Mouse (Mus musculus) retina, embryonic 14.5 days (tissue): ENCODE measurements around the gene Spink4.

Experiments used
- DNase-seq: peaks from one replicate; pipeline ENCODE4 v3.0.0-alpha.2; 2015; ENCODE audit warnings: low spot score

Spink4 gene

GRCm38 (mm10) chr4:40919785-40920184 lies at the start of gene Spink4:
TSS of gene Spink4 (plus strand) at chr4:40920052.
- no peak for DNase-seq

- DNase-seq: no peak
Observed at GRCm38 (mm10) chr4:40870206-40870605, 49.6 kb upstream of the Spink4 start.

DNA sequence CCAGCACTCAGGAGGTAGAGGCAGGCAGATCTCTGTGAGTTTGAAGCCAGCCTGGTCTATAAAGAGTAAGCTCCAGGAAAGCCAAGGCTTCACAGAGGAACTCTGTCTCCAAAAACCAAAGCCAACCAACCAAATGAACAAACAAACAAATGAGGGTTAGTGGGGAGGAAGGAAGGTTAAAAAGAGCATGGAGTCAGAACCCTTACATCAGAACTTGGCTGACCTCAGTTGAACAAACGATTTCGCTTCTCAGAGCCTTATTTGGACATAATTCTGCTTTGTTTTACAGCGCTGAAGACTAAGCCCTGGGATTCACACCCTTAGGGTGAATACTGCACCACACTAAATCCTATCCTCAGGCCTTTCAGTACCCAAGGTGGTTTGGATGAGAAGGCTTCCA lies 47.7 kb upstream of the Spink4 start:
- DNase-seq: no peak

GRCm38 (mm10) chr4:40873320-40873719 lies 46.5 kb upstream of the Spink4 start:
- DNase-seq: no peak

DNA sequence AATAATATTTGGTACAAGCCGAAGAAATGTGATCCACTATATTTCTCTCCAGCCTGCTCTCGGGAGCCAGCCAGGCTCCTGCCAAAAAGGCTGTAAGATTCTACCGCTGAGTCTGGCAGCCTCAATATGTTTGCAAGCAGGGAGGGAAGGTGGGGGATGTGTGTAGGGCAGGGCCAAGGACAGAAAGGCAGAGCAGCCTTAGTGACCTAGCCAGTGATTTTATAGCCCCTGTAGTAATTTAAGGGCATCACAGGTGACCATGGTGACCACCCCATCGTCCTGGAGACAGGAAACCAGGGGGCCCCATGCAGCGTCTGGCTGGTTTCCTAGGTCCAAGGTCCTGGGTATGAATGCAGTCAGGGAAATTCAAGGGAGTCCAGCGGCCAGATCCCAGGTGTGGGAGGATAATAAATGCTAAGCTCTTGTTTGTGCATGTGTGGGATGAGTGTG lies 45.7 kb upstream of the Spink4 start:
- no peak for DNase-seq

GRCm38 (mm10) chr4:40874794-40875552 lies 44.9 kb upstream of the Spink4 start:
- no peak for DNase-seq

GRCm38 (mm10) chr4:40875842-40876241 lies 44.0 kb upstream of the Spink4 start:
- DNase-seq: no peak

GRCm38 (mm10) chr4:40876814-40877371 lies 43.0 kb upstream of the Spink4 start:
- DNase-seq: peak; percentile 19

GRCm38 (mm10) chr4:40877528-40877927 lies 42.3 kb upstream of the Spink4 start:
- no peak for DNase-seq

DNA sequence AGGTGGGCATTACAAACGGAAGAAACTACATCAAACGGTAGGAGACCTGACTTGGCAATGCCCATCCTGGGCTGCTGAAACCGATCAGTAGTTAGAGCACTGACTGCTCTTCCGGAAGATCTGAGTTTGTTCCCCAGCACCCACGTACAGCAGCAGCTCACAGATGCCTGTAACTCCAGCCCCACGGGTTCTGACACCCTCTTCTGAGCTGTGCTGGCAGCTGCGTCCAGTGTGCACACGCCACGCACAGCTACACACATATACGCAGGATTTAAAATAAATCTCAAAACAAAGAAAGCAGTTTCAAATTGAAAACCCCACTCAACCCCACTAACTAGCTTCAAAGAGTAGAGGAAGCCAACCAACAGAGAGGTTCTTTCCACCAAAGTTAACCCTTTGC lies 36.7 kb upstream of the Spink4 start:
- DNase-seq: no peak

DNA sequence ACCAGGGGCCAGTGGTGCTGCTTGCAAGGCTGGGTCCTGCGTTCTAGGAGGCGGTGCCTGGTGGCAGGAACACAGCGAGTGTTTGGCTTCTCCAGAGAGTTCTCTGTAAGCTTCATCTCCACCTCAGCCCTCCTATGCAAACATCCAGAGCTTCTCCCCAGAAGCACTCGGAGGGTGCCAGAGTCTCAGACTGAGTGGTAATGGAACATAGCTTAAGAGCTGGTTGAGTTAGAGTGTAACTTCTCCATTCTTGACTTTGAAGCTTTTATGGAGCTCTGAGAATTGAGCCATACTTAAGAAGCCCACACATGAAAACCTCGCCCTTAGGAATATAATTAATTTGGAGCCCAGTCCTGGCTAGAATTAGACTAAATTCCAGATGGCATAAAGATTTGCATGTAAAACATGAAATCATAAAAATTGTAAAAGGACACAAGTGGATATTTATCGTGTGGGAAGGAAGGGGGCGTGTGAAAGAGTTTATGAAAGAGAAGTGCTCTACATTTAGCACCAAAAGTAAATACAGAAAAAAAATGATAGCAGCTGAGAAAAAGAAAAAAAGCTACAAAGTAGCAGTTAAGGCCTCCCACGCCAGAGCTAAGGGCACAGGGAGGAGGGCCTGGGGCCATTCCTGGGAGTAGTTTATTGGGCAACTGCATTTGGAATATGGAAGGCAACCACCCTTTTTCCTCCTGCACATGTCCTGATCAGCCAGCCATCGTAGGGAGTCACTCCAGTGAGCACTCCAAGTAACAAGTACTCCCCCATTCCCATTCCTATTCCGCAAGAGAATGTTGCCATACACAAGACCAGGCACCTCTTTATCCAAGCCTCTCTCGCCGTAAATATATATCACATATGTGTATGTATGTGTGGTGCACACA lies 35.3 kb upstream of the Spink4 start:
- no peak for DNase-seq

- no peak for DNase-seq
Observed at GRCm38 (mm10) chr4:40885166-40885525, 34.7 kb upstream of the Spink4 start.

GRCm38 (mm10) chr4:40885883-40886282 lies 34.0 kb upstream of the Spink4 start:
- no peak for DNase-seq

DNA sequence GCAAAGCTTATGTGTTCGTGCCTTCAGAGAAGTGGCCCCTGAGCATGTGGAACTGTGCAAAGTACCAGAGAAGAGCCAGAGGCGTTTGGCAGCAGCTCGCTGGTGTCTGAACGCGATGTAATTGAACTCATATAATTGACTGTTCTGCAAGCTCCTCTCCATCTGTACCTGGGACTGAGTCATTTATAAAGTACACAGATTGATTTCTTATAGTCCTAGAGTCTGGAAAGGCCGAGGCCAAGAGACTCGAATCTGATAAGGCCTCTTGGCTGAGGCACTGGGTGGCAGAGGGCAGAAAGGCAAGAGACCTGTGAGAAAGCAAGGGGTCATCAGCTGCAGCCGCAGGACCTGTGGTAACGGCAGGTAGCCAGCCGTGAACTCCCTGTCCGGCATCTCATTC lies 31.0 kb upstream of the Spink4 start:
- DNase-seq: no peak

DNA sequence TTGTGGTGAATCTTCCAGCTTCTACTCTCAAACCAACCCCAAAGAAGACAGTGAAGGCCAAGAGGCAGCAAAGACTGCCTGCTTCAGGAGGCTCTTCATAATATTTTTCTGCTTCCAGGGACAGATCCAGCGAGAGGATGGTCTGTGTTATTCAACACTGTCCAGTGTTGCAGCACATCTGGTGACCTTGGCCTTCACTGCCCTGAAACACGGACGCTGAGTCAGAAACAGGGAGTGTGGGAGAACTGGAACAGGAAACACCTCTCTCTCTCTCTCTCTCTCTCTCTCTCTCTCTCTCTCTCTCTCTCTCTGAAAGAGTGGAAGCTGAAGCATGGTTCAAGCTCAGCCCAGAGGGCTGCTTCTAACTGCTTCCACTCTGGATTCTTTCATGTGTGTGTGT lies 30.6 kb upstream of the Spink4 start:
- DNase-seq: no peak

- DNase-seq: no peak
Observed at GRCm38 (mm10) chr4:40889983-40890382, 29.9 kb upstream of the Spink4 start.

DNA sequence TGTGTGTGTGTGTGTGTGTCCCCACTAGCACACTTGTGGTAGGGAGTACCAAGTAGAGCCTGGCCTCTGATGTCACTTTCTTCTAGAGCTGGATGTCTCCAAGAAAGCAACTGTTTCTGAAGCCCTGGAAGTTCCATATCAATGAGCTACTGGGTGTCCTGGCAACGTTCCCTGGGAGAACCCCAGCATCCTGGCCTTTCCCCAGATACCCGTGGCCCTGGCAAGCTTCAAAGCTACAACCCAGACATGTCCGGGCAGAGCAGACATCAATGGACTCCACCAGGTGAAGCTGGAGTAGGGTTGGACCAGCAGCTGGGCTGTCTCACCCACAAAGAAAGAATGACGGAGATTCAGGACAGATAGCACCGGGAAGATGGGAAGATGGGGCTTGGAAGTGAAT lies 28.6 kb upstream of the Spink4 start:
- DNase-seq: no peak

GRCm38 (mm10) chr4:40895118-40895517 lies 24.7 kb upstream of the Spink4 start:
- DNase-seq: no peak

DNA sequence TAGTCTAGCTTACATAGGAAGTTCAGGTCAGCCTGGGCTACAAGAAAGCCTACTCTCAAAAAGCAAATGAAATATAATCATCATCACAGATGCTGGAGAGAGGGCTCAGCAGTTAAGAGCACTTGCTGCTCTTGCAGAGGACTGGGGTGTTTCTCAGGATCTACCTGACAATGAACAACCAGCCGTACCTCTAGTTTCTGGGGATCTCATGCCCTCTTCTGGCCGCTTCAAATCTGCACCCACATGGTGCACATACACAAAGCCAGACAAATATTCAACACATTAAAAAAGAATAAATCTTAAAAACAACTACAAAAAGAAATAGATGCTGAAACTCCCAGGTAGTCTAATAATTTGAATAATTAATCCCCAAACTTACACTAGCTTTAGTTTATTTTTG lies 24.2 kb upstream of the Spink4 start:
- DNase-seq: no peak

DNA sequence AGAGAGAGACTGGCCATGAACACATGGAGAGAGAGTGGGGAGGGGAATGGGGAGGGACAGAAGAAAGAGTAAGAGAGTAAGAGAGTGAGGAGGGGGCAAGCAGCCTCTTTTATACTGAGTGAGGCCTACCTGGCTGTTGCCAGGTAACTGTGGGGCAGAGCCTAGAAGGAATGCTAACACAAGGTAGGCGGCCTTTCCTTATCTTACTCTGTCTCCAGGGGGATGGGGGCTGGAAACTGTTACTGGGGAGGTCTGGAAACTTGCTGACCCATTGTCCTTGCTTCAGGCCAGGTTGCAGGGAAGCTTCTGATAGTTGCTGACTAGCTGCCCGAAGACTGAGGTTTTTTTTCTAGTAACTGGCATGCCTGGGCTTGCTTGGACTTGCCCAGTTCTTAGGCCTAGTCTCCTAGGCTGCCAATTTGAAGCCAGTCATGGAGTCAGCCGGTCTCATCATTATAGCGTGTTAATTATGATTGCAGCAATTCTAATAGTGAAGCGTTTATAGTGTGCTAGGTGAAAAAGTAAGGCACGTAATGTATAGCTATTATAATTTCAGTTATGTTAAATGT lies 21.3 kb upstream of the Spink4 start:
- no peak for DNase-seq

DNA sequence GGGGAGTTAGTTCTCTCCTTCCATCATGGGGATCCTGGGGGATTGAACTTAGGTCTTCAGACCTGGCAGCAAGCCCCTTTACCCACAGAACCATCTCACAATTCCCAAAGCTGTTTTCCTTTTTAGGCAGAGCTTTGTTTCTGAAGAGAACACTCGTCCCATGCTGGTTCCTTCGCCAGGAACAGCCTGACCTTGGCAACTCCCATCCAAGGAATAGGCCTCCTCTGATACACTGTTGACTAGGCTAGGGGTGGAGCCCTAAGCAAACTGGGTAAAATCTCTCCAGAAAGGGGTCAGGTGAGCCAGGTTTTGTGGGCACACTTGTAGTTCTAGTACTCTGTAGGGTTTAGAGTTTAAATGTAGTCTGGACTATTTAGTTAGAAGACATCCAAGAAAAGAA lies 20.6 kb upstream of the Spink4 start:
- DNase-seq: no peak

GRCm38 (mm10) chr4:40900071-40900470 lies 19.8 kb upstream of the Spink4 start:
- DNase-seq: no peak

DNA sequence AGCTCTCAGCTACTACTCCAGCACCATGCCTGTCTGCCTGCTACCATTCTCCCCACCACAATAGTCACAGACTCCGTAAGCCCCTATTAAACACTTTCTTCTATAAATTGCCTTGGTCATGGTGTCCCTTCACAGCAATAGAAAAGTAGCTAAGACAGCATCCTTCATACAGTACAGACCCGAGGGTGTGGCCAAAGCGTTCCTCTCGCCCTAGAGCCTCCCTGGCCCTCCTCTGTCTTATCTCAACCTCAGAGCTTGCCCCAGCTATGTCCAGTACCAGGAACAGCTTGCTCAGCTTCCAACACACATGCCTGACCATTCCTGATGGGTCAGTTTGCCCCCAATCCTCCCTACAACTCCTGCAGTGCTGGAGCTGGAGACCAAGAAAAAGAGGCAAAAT lies 19.2 kb upstream of the Spink4 start:
- no peak for DNase-seq
